Mouse (Mus musculus) heart, adult 18-20 months (tissue): ENCODE results near the gene Fanci. TPM values are rescaled to one million over a fixed set of nuclear protein-coding genes. Genes with fewer than 3 reads are reported as not detected.

Source experiments
- DNase-seq, 2 experiments: peaks; one replicate each; pipeline ENCODE4 v3.0.0; 2021 to 2022; ENCODE audit warnings: mixed read lengths in 1 of 2
- long read RNA-seq, 2 experiments: library from polyadenylated mRNA; stranded (forward); transcript quantifications; one replicate each; pipeline ENCODE4 v2.0.0; 2021
- total RNA-seq, 2 experiments: library from RNA; stranded (reverse); gene quantifications; 2 replicates each; pipeline ENCODE4 v1.2.3; 2021

The Fanci gene
- total RNA-seq, result under 1 TPM; 0.32 to 0.36 TPM
- long read RNA-seq, experiment 1, result 0 reads
- long read RNA-seq, experiment 2, result 0 reads

DNA sequence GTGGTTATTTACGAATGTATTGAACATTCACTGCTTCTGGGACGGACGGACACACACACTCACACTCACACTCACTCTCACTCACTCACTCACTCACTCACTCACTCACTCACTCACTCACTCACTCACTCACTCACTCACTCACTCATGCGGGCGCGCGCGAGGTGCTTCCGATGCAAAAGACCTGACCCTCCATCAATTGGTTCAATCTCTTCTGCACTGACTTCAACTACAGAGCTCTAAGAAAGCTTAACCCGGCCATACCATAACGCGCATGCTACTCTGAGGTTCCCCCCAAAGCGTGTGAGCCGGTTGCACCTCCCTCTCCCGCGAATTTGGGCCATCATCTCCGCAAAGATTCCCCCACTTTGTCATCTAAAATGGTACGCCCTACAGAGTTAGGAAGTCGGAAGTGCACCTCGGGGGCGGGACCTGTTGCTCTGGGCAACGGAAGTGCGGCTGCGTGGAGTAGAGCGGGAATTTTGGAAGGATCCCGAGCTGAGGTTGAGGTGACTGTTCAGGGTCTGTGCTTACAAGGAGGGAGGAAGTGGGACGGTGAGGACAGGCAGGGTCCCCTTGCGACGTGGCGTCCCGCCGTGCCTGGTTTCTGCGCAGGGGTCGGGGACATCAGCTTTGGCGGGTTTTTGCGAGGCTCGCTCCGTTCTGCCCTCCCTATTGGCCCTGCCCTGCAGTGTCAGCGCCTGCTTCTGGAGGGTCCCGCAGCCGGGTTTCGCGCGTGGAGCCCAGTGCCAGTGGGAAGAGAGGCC, at the start of gene Fanci:
Gene Fanci, plus strand, starts transcription at position 47 of the 767 bp plus-strand sequence.
- DNase-seq, result peak; percentile 94 to 99

DNA sequence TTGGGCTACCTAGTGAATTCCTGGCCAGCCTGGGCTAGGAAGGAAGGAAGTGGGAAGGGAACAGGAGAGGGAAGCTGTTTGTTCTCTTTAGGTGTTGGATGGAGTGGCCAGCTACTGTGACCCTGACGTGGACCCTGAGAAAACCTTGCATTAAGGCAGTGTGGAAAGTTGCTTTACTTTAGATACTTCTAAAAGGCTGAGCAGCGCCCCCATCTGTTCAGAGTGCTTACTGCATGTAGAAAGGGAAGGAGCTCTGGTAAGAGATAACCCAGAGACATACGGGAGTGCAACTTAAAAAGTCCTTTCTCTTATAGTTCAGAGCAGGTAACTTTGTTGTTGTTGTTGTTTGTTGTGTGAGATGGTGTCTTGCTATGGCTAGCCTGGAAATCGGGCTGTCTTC, 45.8 kb upstream of the Fanci start:
- peak; percentile 19 to 75 for DNase-seq

DNA sequence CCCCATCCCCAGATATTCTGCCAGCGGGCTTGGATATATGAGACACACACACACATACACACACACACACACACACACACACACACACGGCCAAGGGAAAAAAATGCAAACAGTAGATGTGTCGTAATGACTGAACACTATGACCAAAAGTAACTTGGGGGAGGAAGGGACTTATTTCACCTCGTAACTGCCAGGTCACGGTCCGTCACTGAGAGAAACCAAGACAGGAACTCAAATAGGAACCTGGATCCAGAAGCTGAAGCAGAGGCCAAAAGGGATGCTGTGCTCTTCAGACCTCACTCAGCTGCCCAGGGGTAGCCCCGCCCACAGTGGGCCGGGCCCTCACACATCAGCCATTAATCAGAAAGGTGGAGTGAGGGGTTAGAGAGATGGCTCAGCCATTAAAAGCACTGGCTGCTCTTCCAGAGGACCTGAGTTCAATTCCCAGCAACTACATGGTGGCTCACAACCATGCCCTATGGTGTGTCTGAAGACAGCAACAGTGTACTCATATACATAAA, 45.1 kb upstream of the Fanci start:
- no peak for DNase-seq

DNA sequence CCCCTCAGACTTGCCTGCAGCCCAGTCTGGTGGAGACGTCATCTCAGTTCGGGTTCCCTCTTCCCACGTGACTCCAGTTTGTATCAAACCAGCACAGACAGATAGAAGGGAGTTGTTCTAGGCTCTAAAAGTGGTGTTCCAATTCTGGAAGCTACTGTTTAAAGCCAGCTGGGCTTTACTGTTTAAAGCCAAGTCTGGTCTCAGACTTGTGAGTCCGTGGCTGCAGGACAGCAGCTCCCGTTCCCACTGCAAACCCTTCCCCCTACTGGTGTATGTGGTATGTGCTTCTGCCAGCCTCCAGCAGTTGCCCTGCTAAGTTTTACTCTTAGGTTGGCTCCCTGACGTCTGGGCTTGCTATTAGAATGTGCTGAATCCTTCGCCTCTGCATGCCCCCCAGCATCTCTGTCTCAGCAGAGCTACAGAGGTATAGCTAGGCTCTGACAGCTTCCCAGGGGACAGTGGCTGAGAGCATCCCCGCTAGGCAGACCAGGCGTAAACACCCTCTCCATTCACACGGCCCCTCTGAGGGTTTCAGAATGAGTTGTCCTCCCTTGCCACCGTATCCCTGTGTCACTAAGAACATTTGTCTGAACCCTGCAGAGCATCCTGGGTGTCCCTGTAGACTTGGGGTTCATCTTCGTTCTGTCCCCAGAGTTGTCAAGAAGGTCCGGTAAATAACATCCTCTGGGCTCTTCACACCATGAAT, 44.5 kb upstream of the Fanci start:
- peak in 1 of 2 experiments; percentile 15 for DNase-seq

DNA sequence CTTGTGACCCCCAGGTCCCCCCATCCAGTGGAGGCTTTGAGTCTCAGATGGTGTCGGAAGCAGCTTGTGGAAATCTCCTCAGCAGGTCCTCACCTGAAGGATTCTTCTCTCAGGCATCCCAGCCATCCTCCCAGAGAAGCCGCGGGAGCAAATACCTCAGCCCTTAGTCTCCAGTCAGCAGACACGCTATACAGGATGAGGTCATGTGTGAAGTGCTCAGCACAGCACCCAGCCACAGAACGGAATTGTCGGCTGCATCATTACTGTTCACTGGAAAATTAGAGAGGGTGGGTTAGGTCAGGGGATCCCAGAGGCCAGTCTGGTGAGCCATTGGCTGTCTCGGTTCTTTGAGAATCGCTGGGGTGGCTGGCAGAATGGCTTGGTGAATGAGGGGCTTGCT, 42.9 kb upstream of the Fanci start:
- DNase-seq, result no peak

DNA sequence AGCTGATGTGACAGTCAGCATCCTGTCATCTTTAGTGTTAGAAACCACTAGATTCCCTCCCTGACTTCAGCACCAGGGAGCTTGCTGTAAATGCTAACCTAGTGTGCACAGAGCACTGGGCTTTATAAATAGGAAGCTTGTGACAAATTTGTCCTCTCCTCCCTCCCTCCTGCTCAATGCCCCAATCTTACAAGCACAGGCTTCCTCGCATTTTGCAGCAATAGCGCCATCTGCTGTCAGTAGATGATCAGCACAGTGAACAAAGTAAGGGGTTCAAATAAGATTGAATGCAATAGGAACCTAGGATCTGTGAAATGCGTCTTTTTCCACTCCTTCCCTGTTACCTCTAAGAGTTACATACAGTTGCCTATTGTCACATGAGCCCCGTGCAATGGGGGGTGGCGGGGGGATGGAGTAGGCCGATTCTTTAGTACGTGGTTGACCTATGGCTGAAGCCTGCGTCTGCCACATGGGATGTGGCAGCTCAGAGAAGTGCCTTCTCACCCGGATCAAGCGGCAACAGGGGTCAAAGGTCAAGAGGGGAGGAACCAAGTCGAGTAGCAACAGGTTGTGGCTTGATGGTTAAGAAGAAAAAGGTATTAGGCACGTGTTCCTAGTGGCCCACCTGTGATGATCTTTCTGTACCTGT, 41.9 kb upstream of the Fanci start:
- peak; percentile 77 to 87 for DNase-seq

GRCm38 (mm10) chr7:79358350-79359182, 33.2 kb upstream of the Fanci start:
- peak; percentile 70 to 81 for DNase-seq

- DNase-seq, result no peak
These were observed 32.6 kb upstream of the Fanci start for GRCm38 (mm10) chr7:79359183-79359435.

DNA sequence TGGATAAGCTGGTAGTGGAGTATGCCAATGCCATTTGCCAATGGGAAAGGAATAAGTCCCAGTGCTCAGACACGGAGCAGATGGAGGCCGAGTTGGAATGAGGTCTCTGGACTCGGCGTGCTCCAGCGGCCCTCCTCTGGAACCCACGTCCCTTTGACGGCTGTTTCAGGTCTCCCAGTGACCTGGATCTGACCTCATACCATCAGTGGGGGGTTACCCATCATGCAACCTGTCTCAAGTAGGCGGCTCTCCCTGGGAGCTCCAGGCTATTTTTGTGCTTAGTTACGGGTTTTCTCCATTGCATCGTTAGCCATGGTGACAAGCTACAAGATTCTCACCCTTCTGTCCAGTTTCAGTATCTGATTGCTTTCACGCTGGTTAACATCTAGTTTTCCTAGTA, 31.7 kb upstream of the Fanci start:
- DNase-seq, result no peak

- DNase-seq, result no peak
These were observed 29.5 kb upstream of the Fanci start for GRCm38 (mm10) chr7:79362208-79362607.

GRCm38 (mm10) chr7:79362830-79363229, 28.9 kb upstream of the Fanci start:
- DNase-seq, result no peak

GRCm38 (mm10) chr7:79363370-79364043, 28.2 kb upstream of the Fanci start:
- DNase-seq, result peak; percentile 76 to 77

DNA sequence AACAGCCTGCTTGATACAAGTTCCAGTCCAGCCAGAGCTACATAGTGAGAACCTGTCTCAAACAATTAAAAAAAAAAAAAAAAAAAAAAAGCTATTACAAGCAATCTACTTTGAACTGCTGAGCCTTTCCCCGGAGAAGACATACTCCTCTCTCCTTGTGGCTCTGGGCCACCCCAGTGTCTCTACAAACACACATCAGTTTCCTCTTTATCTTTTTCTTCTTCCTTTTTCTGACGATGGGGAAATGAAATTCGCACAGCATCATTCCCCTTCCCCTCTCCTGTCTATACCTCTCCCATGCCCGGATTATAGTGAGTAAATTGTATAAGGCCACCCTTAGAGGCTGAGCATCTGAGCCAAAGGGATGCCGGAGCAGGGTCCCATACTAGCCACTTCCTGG, 23.1 kb upstream of the Fanci start:
- no peak for DNase-seq

DNA sequence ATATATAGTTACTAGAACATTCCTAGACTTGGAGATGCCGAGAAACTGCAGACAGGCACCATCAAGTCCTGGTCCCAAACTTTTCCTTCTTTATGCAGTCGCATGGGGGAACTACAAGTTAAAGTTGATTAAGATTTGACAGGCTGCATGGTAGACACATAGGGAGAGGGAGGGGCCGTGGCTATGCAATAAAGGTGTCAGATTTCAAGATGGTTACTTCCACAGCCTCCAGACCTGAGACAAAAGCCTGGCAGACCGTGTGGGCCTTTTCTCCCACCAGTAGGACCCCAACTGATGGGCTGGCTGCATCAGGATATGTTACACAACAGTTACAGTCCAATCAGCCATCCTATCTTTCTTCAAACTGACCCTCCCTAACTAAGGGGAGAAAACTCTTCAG, 22.3 kb upstream of the Fanci start:
- DNase-seq, result no peak

DNA sequence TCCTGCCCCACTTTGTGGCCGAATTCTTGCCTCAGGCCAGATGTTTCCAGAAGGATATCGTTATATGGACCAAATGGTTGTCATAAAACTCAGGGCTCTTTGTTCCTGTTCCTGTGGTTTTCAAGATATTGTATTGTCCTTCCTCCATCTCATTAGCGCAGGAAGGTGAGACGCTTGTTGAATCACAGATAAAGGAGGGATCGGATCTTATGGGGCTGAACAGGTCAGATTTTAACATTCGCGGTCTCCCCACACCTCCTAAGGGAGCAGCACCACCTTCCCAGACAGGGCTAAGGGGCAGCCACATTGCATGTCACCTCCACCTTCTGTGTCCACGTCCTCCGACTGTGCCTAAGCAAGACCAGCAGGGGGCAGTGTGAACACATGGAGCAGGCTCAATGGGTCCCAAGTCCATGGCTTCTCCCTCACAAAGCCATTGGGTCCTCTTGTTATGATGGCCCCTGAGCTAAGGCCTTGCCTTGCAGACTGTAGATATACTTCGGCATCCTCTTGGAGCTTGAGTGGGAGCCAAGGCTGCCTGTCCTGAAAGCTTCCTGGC, 20.3 kb upstream of the Fanci start:
- DNase-seq, result peak; percentile 61 to 82

DNA sequence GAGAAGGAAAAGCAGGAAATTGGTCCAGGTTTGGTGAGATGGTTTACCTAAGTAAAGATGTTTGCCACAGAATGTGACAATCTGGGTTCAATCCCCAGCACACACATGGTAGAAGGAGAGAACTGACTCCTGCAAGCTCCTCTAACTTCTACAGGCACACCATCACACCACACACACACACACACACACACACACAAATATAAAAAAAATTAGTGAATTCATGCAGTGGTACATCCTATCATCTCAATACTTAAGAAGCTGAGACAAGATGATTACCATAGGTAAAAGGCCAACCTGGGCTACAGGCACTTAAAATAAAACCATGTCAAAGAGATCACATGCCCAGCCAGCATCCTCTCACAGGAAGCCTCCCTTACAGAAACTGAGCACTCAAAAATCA, 17.7 kb upstream of the Fanci start:
- no peak for DNase-seq

DNA sequence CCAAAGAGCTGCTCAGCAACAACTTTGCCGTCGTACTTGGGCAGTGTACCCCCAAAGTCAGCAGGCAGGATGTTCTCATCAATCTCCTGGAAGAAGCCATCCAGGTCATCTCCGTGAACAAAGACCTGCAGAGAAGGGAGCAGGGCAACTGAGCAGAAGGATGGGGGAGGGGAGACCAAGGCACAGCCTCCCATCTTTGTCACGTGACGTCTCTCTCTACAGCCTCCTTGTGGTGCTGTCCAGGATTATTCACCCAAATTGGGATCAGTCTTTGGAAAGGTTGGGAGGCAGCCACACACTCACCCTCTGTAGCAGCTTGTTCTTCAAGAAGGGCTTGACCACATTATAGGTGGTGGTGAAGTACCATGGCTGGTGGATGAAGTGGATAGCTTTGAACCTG, 16.1 kb upstream of the Fanci start:
- DNase-seq, result no peak

DNA sequence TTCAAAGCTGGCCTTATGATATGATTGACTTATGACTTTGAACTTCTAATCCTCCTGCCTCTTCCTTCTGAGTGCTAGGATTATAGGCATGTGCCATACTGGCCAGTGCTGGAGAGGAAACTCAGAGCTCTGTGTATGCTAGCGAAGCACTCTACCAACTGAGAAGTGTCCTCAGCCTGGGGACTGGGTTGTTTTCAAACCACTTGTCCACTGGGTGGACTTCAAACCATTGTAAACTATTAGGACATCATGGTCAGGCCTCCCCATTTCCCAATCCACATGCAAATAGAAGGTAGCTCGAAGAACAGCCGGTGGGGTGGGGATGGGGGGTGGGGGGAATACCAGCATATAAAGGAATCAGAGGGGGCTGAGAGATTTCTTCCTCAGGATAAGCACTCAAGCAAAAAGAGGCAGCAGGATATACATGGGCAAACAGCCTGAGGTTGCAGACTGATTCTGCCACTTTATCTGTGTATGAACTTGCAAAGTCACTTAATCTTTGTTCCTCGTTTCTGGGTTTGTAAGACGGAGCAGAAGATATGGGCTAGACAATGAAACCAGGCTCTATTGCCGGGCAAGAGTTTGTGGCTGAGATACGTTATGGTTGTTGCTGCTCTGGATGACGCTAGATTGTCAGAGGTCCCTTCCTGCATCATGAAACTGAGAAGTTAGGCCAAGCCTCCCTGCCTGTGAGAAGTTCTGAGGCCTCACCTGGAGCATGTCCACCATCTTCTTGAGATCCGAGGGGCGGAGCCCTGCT, 15.0 kb upstream of the Fanci start:
- DNase-seq, result no peak

GRCm38 (mm10) chr7:79386422-79387133, 5.2 kb upstream of the Fanci start, which contains the start of gene Rlbp1:
Rlbp1 (minus strand) TSS chr7:79387048.
- DNase-seq, result no peak

DNA sequence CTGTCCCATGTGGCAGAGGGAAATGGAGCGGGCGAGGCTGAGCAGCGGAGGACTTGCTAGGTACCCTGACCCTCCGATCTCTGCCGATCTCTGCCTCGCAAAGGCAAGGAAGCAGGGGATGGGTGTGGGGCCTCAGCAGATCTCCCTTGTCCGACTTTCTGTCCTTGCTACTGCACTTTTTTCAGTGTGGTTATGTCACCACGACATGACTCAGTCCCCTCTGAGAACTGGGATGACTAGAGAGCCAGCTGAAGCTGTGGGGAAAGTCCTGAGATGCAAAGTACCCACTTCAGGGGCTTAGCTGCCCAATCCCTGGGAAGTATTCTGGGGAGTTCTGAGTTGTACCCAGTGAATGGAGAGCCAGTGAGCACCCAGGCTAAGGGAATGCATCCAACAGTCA, 4.6 kb upstream of the Fanci start:
- DNase-seq, result no peak
